27 mouse cellular contexts compared by ENCODE assay signal in the genomic region with DNA sequence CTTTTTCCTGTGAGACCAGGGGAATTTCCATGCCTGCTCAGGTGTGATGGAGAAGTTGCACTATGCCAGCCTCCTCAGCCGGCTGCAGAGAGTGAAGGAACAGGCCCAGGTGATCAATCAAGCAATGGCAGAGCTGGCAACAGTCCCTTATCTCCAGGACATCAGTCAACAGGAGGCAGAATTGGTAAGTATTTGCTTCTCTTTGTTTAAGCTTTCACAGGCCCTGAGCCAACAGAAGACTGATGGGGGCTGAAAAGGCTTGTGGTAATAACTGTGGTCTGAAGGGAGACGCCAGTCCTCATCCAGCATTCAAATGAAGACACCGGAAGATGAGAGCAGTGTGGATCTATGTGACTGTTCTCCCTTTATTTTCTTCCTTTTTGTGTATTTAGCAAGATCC.
DNase-seq lines count a peak whose midpoint lies in the region; ATAC-seq lines count a peak whose summit lies in the region.
"Had no signal": no experiment of that assay in that cellular context is flagged by ENCODE, and none has a peak within 500 bp of the region (broad histone marks: within the 10 kb centered on the region; RNA-seq: fewer than 3 reads in every experiment).

No protein-coding gene starts in this region.

- ATAC-seq in forebrain, embryonic 14.5 days, result no peak
- no peak for ATAC-seq in forebrain, embryonic 12.5 days (ENCODE audit: low FRiP score)
- ATAC-seq in midbrain, embryonic 15.5 days (replicated peaks), result 0 out of 2 replicates have a peak, but pooled peaks have one; percentile 15
- no peak for ATAC-seq in midbrain, embryonic 16.5 days
- peak; percentile 72; the same call in 1 of the 2 replicates for ATAC-seq in hindbrain, embryonic 14.5 days (ENCODE audit: low FRiP score)
- ATAC-seq in neural tube, embryonic 14.5 days (ENCODE audit: low read depth), result peak; percentile 57; the same call in 1 of the 2 replicates
- ATAC-seq: forebrain, embryonic 15.5 days; intestine, embryonic 15.5 days; liver, embryonic 12.5 days; liver, postnatal 0 days; lung, postnatal 0 days had no signal

- no peak overlapping the region for H3K9ac ChIP-seq in forebrain, embryonic 14.5 days (ENCODE audit: low read length)
- H3K9ac ChIP-seq in forebrain, embryonic 12.5 days, result no peak overlapping the region
- no peak overlapping the region for H3K9ac ChIP-seq in midbrain, embryonic 15.5 days
- H3K9ac ChIP-seq in midbrain, embryonic 16.5 days (ENCODE audit: low read depth, low read length), result no peak overlapping the region
- no peak overlapping the region for H3K9ac ChIP-seq in hindbrain, embryonic 14.5 days
- H3K9ac ChIP-seq in neural tube, embryonic 14.5 days (replicated peaks; ENCODE audit: low read depth, low read length), result no peak overlapping the region
- H3K9ac ChIP-seq: forebrain, embryonic 15.5 days; heart, embryonic 12.5 days; intestine, embryonic 15.5 days; limb, embryonic 13.5 days; liver, embryonic 12.5 days; liver, postnatal 0 days had no signal

- no peaks in the 10 kb centered on the region for H3K9me3 ChIP-seq in forebrain, embryonic 14.5 days (replicated peaks; ENCODE audit: control insufficient read depth, low read length)
- 0 out of 2 replicates have a peak, but pooled peaks cover 9% of the 10 kb centered on the region for H3K9me3 ChIP-seq in forebrain, embryonic 12.5 days
- no peaks in the 10 kb centered on the region for H3K9me3 ChIP-seq in midbrain, embryonic 15.5 days
- peaks cover 2% of the 10 kb centered on the region; the same call in 1 of the 2 replicates for H3K9me3 ChIP-seq in midbrain, embryonic 16.5 days (replicated peaks; ENCODE audit: control insufficient read depth, low read length, poor library complexity, severe bottlenecking)
- no peaks in the 10 kb centered on the region for H3K9me3 ChIP-seq in hindbrain, embryonic 14.5 days (ENCODE audit: control insufficient read depth, low read length)
- no peaks in the 10 kb centered on the region for H3K9me3 ChIP-seq in neural tube, embryonic 14.5 days (ENCODE audit: control insufficient read depth, low read length)
- H3K9me3 ChIP-seq: forebrain, embryonic 15.5 days; intestine, embryonic 15.5 days; limb, embryonic 13.5 days had no signal

- WGBS in forebrain, embryonic 14.5 days, result 54% methylated on average over 3 of the region's 3 CpGs
- 82% methylated on average over 3 of the region's 3 CpGs for WGBS in forebrain, embryonic 12.5 days
- 74% methylated on average over 3 of the region's 3 CpGs for WGBS in midbrain, embryonic 15.5 days
- 58% methylated on average over 3 of the region's 3 CpGs for WGBS in midbrain, embryonic 16.5 days
- WGBS in hindbrain, embryonic 14.5 days, result 29% methylated on average over 3 of the region's 3 CpGs
- WGBS in neural tube, embryonic 14.5 days, result 25% methylated on average over 3 of the region's 3 CpGs

- H3K4me2 ChIP-seq in forebrain, embryonic 14.5 days (ENCODE audit: low read length), result no peak overlapping the region
- H3K4me2 ChIP-seq in forebrain, embryonic 12.5 days, result no peak overlapping the region
- no peak overlapping the region for H3K4me2 ChIP-seq in midbrain, embryonic 15.5 days
- no peak overlapping the region for H3K4me2 ChIP-seq in midbrain, embryonic 16.5 days (ENCODE audit: low read length)
- no peak overlapping the region for H3K4me2 ChIP-seq in hindbrain, embryonic 14.5 days (replicated peaks)
- no peak overlapping the region for H3K4me2 ChIP-seq in neural tube, embryonic 14.5 days (ENCODE audit: low read depth, low read length)
- H3K4me2 ChIP-seq: forebrain, embryonic 15.5 days; heart, embryonic 12.5 days; intestine, embryonic 15.5 days; limb, embryonic 13.5 days; liver, embryonic 12.5 days had no signal

- peak; percentile 5 for DNase-seq in forebrain, embryonic 14.5 days (ENCODE audit: low spot score)
- DNase-seq in hindbrain, embryonic 14.5 days (ENCODE audit: low spot score), result no peak
- no peak for DNase-seq in right cerebral cortex, postnatal 4 days
- DNase-seq: adrenal gland, postnatal 14 days; cerebellum, adult 18-20 months; cerebellum, postnatal 14 days; gastrocnemius, adult 2 months; gastrocnemius, postnatal 36 days; heart, adult 2 months; kidney, adult 2 months; kidney, postnatal 36 days; liver, postnatal 0 days; lung, postnatal 4 days; thymus, adult 2 months; thymus, postnatal 36 days had no signal

- H3K4me1 ChIP-seq in forebrain, embryonic 14.5 days (ENCODE audit: control insufficient read depth, insufficient read depth, low read length), result no peaks in the 10 kb centered on the region
- H3K4me1 ChIP-seq in forebrain, embryonic 12.5 days, result peaks cover 5% of the 10 kb centered on the region; the same call in 1 of the 2 replicates
- H3K4me1 ChIP-seq in midbrain, embryonic 15.5 days, result peaks cover 7% of the 10 kb centered on the region; the same call in 1 of the 2 replicates
- H3K4me1 ChIP-seq in midbrain, embryonic 16.5 days (ENCODE audit: control insufficient read depth, insufficient read depth, low read length), result peaks cover 2% of the 10 kb centered on the region; the same call in 1 of the 2 replicates
- peaks cover 4% of the 10 kb centered on the region; the same call in 1 of the 2 replicates for H3K4me1 ChIP-seq in hindbrain, embryonic 14.5 days (replicated peaks; ENCODE audit: control insufficient read depth, insufficient read depth, low read length)
- peaks cover 6% of the 10 kb centered on the region; the same call in 1 of the 2 replicates for H3K4me1 ChIP-seq in neural tube, embryonic 14.5 days (ENCODE audit: control insufficient read depth, insufficient read depth, low read length)
- H3K4me1 ChIP-seq: forebrain, embryonic 15.5 days; heart, embryonic 12.5 days; intestine, embryonic 15.5 days; limb, embryonic 13.5 days; liver, embryonic 12.5 days; megakaryocyte, embryonic 14.5 days had no signal

- H3K4me3 ChIP-seq in forebrain, embryonic 14.5 days (ENCODE audit: low read depth, low read length), result no peak overlapping the region
- no peak overlapping the region for H3K4me3 ChIP-seq in forebrain, embryonic 12.5 days (replicated peaks)
- no peak overlapping the region for H3K4me3 ChIP-seq in midbrain, embryonic 15.5 days
- no peak overlapping the region for H3K4me3 ChIP-seq in midbrain, embryonic 16.5 days (ENCODE audit: low read depth, low read length)
- H3K4me3 ChIP-seq in hindbrain, embryonic 14.5 days (replicated peaks; ENCODE audit: low read length), result no peak overlapping the region
- H3K4me3 ChIP-seq in neural tube, embryonic 14.5 days (ENCODE audit: low read depth, low read length), result no peak overlapping the region
- H3K4me3 ChIP-seq: erythroblast, embryonic 14.5 days; forebrain, embryonic 15.5 days; gastrocnemius, adult 2 months; heart, adult 2 months; heart, embryonic 12.5 days; intestine, embryonic 15.5 days; limb, embryonic 13.5 days; liver, embryonic 12.5 days; megakaryocyte, embryonic 14.5 days had no signal

- no peaks in the 10 kb centered on the region for H3K36me3 ChIP-seq in forebrain, embryonic 14.5 days (ENCODE audit: control insufficient read depth, insufficient read depth, low read length)
- H3K36me3 ChIP-seq in forebrain, embryonic 12.5 days (replicated peaks), result no peaks in the 10 kb centered on the region
- H3K36me3 ChIP-seq in midbrain, embryonic 15.5 days (replicated peaks), result no peaks in the 10 kb centered on the region
- no peaks in the 10 kb centered on the region for H3K36me3 ChIP-seq in midbrain, embryonic 16.5 days (ENCODE audit: control insufficient read depth, insufficient read depth, low read length)
- no peaks in the 10 kb centered on the region for H3K36me3 ChIP-seq in hindbrain, embryonic 14.5 days (replicated peaks; ENCODE audit: control insufficient read depth, insufficient read depth)
- no peaks in the 10 kb centered on the region for H3K36me3 ChIP-seq in neural tube, embryonic 14.5 days (ENCODE audit: control insufficient read depth, insufficient read depth, low read length)
- H3K36me3 ChIP-seq: forebrain, embryonic 15.5 days; heart, embryonic 12.5 days; intestine, embryonic 15.5 days; limb, embryonic 13.5 days; liver, embryonic 12.5 days had no signal

- no peaks in the 10 kb centered on the region for H3K27me3 ChIP-seq in forebrain, embryonic 14.5 days (replicated peaks; ENCODE audit: control insufficient read depth, insufficient read depth, low read length)
- H3K27me3 ChIP-seq in forebrain, embryonic 12.5 days, result no peaks in the 10 kb centered on the region
- H3K27me3 ChIP-seq in midbrain, embryonic 15.5 days (replicated peaks), result no peaks in the 10 kb centered on the region
- no peaks in the 10 kb centered on the region for H3K27me3 ChIP-seq in midbrain, embryonic 16.5 days (ENCODE audit: control insufficient read depth, insufficient read depth, low read depth, low read length)
- no peaks in the 10 kb centered on the region for H3K27me3 ChIP-seq in hindbrain, embryonic 14.5 days (ENCODE audit: control insufficient read depth, insufficient read depth, low read length)
- H3K27me3 ChIP-seq in neural tube, embryonic 14.5 days (ENCODE audit: control insufficient read depth, insufficient read depth, low read length), result no peaks in the 10 kb centered on the region
- H3K27me3 ChIP-seq: forebrain, embryonic 15.5 days; heart, embryonic 12.5 days; intestine, embryonic 15.5 days; limb, embryonic 13.5 days; liver, embryonic 12.5 days; megakaryocyte, embryonic 14.5 days had no signal

- H3K27ac ChIP-seq in forebrain, embryonic 14.5 days (ENCODE audit: low read depth, low read length), result no peak overlapping the region
- H3K27ac ChIP-seq in forebrain, embryonic 12.5 days, result no peak overlapping the region
- H3K27ac ChIP-seq in midbrain, embryonic 15.5 days, result no peak overlapping the region
- H3K27ac ChIP-seq in midbrain, embryonic 16.5 days (ENCODE audit: low read length), result no peak overlapping the region
- H3K27ac ChIP-seq in hindbrain, embryonic 14.5 days, result 0 out of 2 replicates have a peak overlapping the region, but pooled peaks have one; percentile 2
- H3K27ac ChIP-seq in neural tube, embryonic 14.5 days (ENCODE audit: low read depth, low read length), result no peak overlapping the region
- H3K27ac ChIP-seq: forebrain, embryonic 15.5 days; gastrocnemius, adult 2 months; heart, adult 2 months; intestine, embryonic 15.5 days; limb, embryonic 13.5 days; liver, embryonic 12.5 days had no signal

Comparison
In these comparisons a context has a peak if more than half of its experiments do, and no peak if none do; other contexts are left out.
1. ATAC-seq: peak in midbrain, embryonic 15.5 days (single experiment), hindbrain, embryonic 14.5 days (single experiment) and neural tube, embryonic 14.5 days (single experiment); none in forebrain, embryonic 14.5 days (single experiment), forebrain, embryonic 12.5 days (single experiment) and midbrain, embryonic 16.5 days (single experiment).